Comparison of ENCODE assay signal across 28 mouse cellular contexts in genomic region chr1:89510731-89511130, GRCm38 (mm10). TPM values are rescaled to one million over a fixed set of nuclear protein-coding genes. Genes with fewer than 3 reads are reported as not detected.
A peak's percentile ranks its signal among the peaks of the same experiment; 100 is the strongest.
DNase-seq lines count a peak whose midpoint lies in the region; ATAC-seq and TF ChIP-seq lines count a peak whose summit lies in the region.
"Had no signal": no experiment of that assay in that cellular context is flagged by ENCODE, and none has a peak within 500 bp of the region (broad histone marks: within the 10 kb centered on the region; RNA-seq: fewer than 3 reads in every experiment).

No protein-coding gene starts in this region.

- ATAC-seq in forebrain, embryonic 13.5 days = 0 out of 2 replicates have a peak, but pooled peaks have one; percentile 70
- no peak for ATAC-seq in forebrain, embryonic 11.5 days (replicated peaks; ENCODE audit: low FRiP score)
- ATAC-seq in forebrain, postnatal 0 days = peak; percentile 85

- no peak overlapping the region for H3K4me3 ChIP-seq in forebrain, embryonic 13.5 days
- no peak overlapping the region for H3K4me3 ChIP-seq in forebrain, embryonic 11.5 days (ENCODE audit: low read depth, low read length)
- no peak overlapping the region for H3K4me3 ChIP-seq in layer of hippocampus, adult 2 months
- H3K4me3 ChIP-seq in forebrain, postnatal 0 days (ENCODE audit: low read depth, low read length) = no peak overlapping the region
- H3K4me3 ChIP-seq: embryonic facial prominence, embryonic 12.5 days; heart, embryonic 10.5 days; heart, embryonic 15.5 days had no signal

- H3K9ac ChIP-seq in forebrain, embryonic 13.5 days = no peak overlapping the region
- no peak overlapping the region for H3K9ac ChIP-seq in forebrain, embryonic 11.5 days (ENCODE audit: low read length)
- no peak overlapping the region for H3K9ac ChIP-seq in forebrain, postnatal 0 days
- H3K9ac ChIP-seq: embryonic facial prominence, embryonic 12.5 days; heart, embryonic 15.5 days; liver, embryonic 14.5 days; lung, embryonic 14.5 days had no signal

- no peaks in the 10 kb centered on the region for H3K36me3 ChIP-seq in forebrain, embryonic 13.5 days (ENCODE audit: poor library complexity, severe bottlenecking)
- H3K36me3 ChIP-seq in forebrain, embryonic 11.5 days (ENCODE audit: control insufficient read depth, insufficient read depth, low read length) = no peaks in the 10 kb centered on the region
- no peaks in the 10 kb centered on the region for H3K36me3 ChIP-seq in forebrain, postnatal 0 days (ENCODE audit: insufficient read depth)
- H3K36me3 ChIP-seq: embryonic facial prominence, embryonic 12.5 days; G1E; heart, embryonic 10.5 days; heart, embryonic 15.5 days had no signal

- no peak for DNase-seq in forebrain, embryonic 11.5 days (ENCODE audit: low spot score)
- DNase-seq in layer of hippocampus, adult 2 months (ENCODE audit: low spot score in 2 of 2) = no peak
- DNase-seq in layer of hippocampus, adult 8-10 months (ENCODE audit: low spot score in 2 of 2) = no peak
- peak; percentile 68 for DNase-seq in brain, embryonic 14.5 days (ENCODE audit: low read depth)
- no peak for DNase-seq in forebrain, postnatal 0 days
- no peak for DNase-seq in embryo, embryonic 10.5 days (ENCODE audit: low spot score)
- DNase-seq: adrenal gland, adult 8-10 months; cerebellum, adult 8-10 months; cerebellum, postnatal 25 days; embryo, embryonic 11 days; gastrocnemius, postnatal 14 days; heart, adult 11 months; heart, postnatal 36 days; kidney, adult 8-10 months; kidney, postnatal 4 days; layer of hippocampus, adult 9-11 months; liver; lung, embryonic 14.5 days; right cerebral cortex, postnatal 14 days; thymus, postnatal 4 days had no signal

- no peak for TF ChIP-seq CTCF in layer of hippocampus, adult 2 months (conservative IDR thresholded peaks at IDR 0.05)
- TF ChIP-seq CTCF in brain, embryonic 14.5 days (IDR thresholded peaks at IDR 0.05; ENCODE audit: borderline replicate concordance, extremely low read depth, insufficient read depth, insufficient read length) = no peak
- TF ChIP-seq CTCF in forebrain, postnatal 0 days (IDR thresholded peaks at IDR 0.05; ENCODE audit: low read depth) = no peak

- no peaks in the 10 kb centered on the region for H3K9me3 ChIP-seq in forebrain, embryonic 13.5 days (replicated peaks)
- no peaks in the 10 kb centered on the region for H3K9me3 ChIP-seq in forebrain, embryonic 11.5 days (ENCODE audit: control insufficient read depth, low read length)
- H3K9me3 ChIP-seq in forebrain, postnatal 0 days (ENCODE audit: low read length) = no peaks in the 10 kb centered on the region
- H3K9me3 ChIP-seq: embryonic facial prominence, embryonic 12.5 days; heart, embryonic 10.5 days; heart, embryonic 15.5 days had no signal

- no peak for TF ChIP-seq POLR2A in brain, embryonic 14.5 days (IDR thresholded peaks at IDR 0.05; ENCODE audit: borderline replicate concordance, extremely low read depth, insufficient read depth, insufficient read length, poor library complexity, severe bottlenecking)

- H3K27ac ChIP-seq in forebrain, embryonic 13.5 days = no peak overlapping the region
- no peak overlapping the region for H3K27ac ChIP-seq in forebrain, embryonic 11.5 days (ENCODE audit: low read depth, low read length)
- H3K27ac ChIP-seq in layer of hippocampus, adult 2 months = peak overlapping the region; percentile 8; the same call in 1 of the 2 replicates
- no peak overlapping the region for H3K27ac ChIP-seq in forebrain, postnatal 0 days (ENCODE audit: low read depth, low read length)
- H3K27ac ChIP-seq: embryonic facial prominence, embryonic 12.5 days; heart, embryonic 10.5 days; heart, embryonic 15.5 days; kidney, postnatal 0 days; liver, embryonic 14.5 days had no signal

- H3K4me2 ChIP-seq in forebrain, embryonic 13.5 days = no peak overlapping the region
- H3K4me2 ChIP-seq in forebrain, embryonic 11.5 days (ENCODE audit: low read depth, low read length, severe bottlenecking) = no peak overlapping the region
- no peak overlapping the region for H3K4me2 ChIP-seq in forebrain, postnatal 0 days (ENCODE audit: low read depth)
- H3K4me2 ChIP-seq: embryonic facial prominence, embryonic 12.5 days; heart, embryonic 15.5 days; lung, embryonic 14.5 days; midbrain, embryonic 11.5 days had no signal

- peaks cover 50% of the 10 kb centered on the region for H3K27me3 ChIP-seq in forebrain, embryonic 13.5 days
- H3K27me3 ChIP-seq in forebrain, embryonic 11.5 days (ENCODE audit: control insufficient read depth, insufficient read depth, low read length) = peaks cover 3% of the 10 kb centered on the region
- no peaks in the 10 kb centered on the region for H3K27me3 ChIP-seq in forebrain, postnatal 0 days (ENCODE audit: insufficient read depth, low read length)
- H3K27me3 ChIP-seq: embryonic facial prominence, embryonic 12.5 days; heart, embryonic 15.5 days had no signal

- WGBS in forebrain, embryonic 13.5 days = 5% methylated on average over 8 of the region's 8 CpGs
- 27% methylated on average over 8 of the region's 8 CpGs for WGBS in forebrain, embryonic 11.5 days
- WGBS in forebrain, postnatal 0 days = 11% methylated on average over 8 of the region's 8 CpGs

- H3K4me1 ChIP-seq in forebrain, embryonic 13.5 days = peaks cover 36% of the 10 kb centered on the region
- peaks cover 17% of the 10 kb centered on the region for H3K4me1 ChIP-seq in forebrain, embryonic 11.5 days (replicated peaks; ENCODE audit: control insufficient read depth, insufficient read depth, low read length)
- peaks cover 5% of the 10 kb centered on the region; the same call in 1 of the 2 replicates for H3K4me1 ChIP-seq in forebrain, postnatal 0 days (ENCODE audit: insufficient read depth)

RNA-seq across cellular contexts. Expression of gene Agap1, which starts 56.1 kb away (rescaled TPM):
- polyA plus RNA-seq in forebrain, embryonic 13.5 days (2015; fragmentation: Nextera tagmentation; extraction: Ambion mirVana) = 22.7 and 25.4 TPM in 2 replicates
- 35.2 and 36.1 TPM in 2 replicates for polyA plus RNA-seq in forebrain, embryonic 11.5 days (2014; fragmentation: Nextera tagmentation; extraction: Ambion mirVana)
- 100 to 1,000 TPM; 292 to 293 TPM for total RNA-seq in layer of hippocampus, adult 2 months (2021)
- total RNA-seq in layer of hippocampus, adult 8-10 months (2022) = 100 to 1,000 TPM; 235 to 308 (median 283) TPM
- polyA plus RNA-seq in brain, embryonic 14.5 days (2012; rRNA removed) = 58.0 and 145 TPM in 2 replicates
- total RNA-seq in forebrain, postnatal 0 days (2014; rRNA removed) = 108 and 123 TPM in 2 replicates
- 23.2 and 40.1 TPM in 2 replicates for polyA plus RNA-seq in forebrain, postnatal 0 days (2015; fragmentation: Nextera tagmentation; extraction: Ambion mirVana)
